Mouse (Mus musculus) cerebellum, adult 2 months (tissue): Measurements from ENCODE around the gene Nhlrc4.

Source experiments
- CTCF ChIP-seq: fragments of 200-500 bp; IDR thresholded peaks from 2 replicates; pipeline ENCODE4 v1.5.1; 2011; ENCODE audit warnings: low read depth, mild to moderate bottlenecking, control low read depth, low read length, moderate library complexity, borderline replicate concordance; ENCODE audit not compliant: insufficient read depth
- POLR2A ChIP-seq: fragments of 200-500 bp; IDR thresholded peaks from 2 replicates; pipeline ENCODE4 v1.6.1; 2011; ENCODE audit warnings: low read length, control low read depth, borderline replicate concordance; ENCODE audit not compliant: insufficient read depth

- no peak for TF ChIP-seq CTCF
- no peak for TF ChIP-seq POLR2A
Observed at GRCm38 (mm10) chr17:25895891-25896290, 48.9 kb downstream of the Nhlrc4 start.
